Mouse (Mus musculus): Measurements from ENCODE around the gene 2410004P03Rik.
"Not testable (repeated sequence)": the region's sequence is repeated elsewhere in the genome, so short reads cannot be mapped to it uniquely, and the experiment has no call there.

Gene 2410004P03Rik

GRCm38 (mm10) chr12:17021125-17021524, 9.6 kb upstream of the 2410004P03Rik start:
- not testable (repeated sequence) for DNase-seq (ENCODE audit: inconsistent ontology term)

DNA sequence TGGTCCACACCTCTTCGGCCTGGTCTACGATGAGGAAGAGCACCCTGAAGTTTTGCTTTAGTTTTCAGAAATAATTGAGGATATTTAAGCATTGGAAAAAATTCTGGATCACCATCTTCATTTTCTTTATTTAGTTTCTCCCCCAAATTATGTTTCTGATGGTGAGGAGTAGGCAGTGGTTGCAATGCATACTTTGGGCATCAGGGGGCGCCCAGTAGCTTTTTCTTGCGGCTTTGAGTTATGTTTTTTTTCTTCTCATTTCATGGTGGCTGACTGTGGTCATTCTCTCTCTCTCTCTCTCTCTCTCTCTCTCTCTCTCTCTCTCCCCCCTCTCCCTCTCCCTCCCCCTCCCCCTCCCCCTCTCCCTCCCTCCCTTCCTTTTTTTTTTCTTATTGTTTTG, 6.9 kb upstream of the 2410004P03Rik start:
- no peak for DNase-seq (ENCODE audit: inconsistent ontology term)

DNA sequence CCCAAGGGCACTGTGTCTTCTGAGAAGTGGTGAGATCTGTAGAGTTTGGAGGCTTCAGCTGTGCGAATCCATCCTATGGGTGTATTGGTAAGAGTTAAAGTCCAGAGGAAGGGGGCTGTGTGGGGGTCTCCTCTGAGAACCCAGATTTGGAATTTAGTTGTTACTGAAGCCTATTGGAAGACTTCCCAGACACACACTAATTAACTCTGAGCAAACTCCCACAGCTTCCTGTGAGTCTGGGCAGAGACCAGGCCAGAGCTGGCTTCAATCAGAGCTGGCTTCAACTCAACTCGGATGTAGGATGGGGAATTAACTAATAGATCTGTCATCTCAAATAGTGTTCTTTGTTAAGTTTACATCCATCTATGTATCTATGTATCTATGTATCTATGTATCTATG, 4.2 kb upstream of the 2410004P03Rik start:
- peak; percentile 68 for DNase-seq (ENCODE audit: inconsistent ontology term)

GRCm38 (mm10) chr12:17012067-17012899, 756 bp upstream of the 2410004P03Rik start:
- peak; percentile 21 for DNase-seq (ENCODE audit: inconsistent ontology term)

DNA sequence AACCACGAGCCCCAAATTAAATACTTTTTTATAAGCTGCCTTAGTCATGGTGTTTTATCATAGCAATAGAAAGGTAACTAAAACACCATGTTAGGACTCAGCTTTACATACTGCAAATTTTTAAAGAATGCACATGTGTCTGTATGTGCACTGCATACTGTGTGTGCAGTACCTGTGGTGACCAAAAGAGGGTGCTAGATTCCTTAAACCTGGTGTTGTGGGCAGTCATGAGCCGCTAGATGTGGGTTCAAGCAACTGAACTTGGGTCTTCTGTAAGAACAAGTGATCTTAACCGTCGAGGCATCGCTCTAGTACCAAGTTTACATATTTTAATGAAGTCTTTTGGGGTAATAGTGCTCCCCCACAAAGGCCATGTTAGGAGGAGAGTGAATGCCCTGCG, 2.1 kb downstream of the 2410004P03Rik start:
- no peak for DNase-seq (ENCODE audit: inconsistent ontology term)

DNA sequence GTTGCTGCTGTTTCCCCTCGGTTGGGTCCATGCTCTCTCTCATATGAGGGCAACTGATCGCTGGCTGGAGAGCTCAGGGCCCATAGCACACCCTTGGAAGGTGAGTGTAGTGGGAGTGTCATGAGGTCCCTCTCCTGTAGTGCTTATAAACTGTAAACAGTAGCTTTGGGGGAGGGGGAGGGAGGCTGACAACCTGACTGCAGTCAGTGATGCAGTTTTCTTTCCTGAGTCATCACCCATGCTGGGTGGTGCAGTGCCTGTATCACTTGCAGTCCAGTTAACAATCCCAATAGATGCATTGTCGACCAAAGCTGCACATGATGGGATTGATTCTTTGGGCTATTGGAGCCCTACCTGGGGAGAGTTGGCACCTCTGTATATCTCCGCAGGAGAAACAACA, 10.3 kb downstream of the 2410004P03Rik start:
- DNase-seq (ENCODE audit: inconsistent ontology term), result peak; percentile 84

GRCm38 (mm10) chr12:17000628-17001027, 10.9 kb downstream of the 2410004P03Rik start:
- peak; percentile 7 for DNase-seq (ENCODE audit: inconsistent ontology term)

DNA sequence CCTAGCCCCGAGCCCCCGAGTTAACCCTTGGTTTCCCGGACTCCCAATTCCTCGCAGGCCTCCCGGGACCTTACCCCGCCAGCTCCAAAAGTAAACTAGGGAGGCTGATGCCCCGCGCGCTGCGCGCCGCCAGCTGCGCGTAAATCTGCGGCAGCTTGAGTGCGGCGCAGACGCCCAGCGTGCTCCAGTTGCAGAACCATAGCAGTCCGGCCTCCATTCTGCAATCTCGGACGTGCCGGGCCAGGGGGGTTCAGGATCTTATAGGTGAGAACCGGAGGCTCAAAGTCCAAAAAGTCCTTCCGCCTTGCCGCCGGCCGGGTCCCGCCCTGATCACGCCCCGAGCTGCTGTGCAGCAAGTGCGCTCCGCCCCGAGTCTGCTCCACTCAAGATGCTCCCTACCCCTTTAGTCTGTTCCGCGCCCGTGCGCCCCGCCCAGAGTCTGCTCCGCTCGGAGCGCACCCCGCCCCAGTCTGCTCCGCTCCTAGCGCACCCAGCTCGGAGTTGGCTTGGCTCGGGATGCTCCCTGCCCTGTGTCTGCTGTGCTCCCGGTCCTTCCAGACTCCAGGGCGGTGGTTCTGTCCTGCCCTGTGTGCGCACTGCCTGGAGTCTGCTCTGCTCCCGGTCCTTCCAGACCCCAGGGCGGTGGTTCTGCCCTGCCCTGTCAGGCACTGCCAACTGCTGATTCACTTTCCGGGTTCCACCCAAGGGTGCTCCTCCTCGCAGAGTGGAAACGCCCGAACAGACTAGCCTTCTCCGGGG, 11.6 kb downstream of the 2410004P03Rik start, which contains the start of gene Pqlc3:
TSS of gene Pqlc3 (minus strand) at position 670 of the 759 bp plus-strand sequence.
- DNase-seq (ENCODE audit: inconsistent ontology term), result peak; percentile 95

DNA sequence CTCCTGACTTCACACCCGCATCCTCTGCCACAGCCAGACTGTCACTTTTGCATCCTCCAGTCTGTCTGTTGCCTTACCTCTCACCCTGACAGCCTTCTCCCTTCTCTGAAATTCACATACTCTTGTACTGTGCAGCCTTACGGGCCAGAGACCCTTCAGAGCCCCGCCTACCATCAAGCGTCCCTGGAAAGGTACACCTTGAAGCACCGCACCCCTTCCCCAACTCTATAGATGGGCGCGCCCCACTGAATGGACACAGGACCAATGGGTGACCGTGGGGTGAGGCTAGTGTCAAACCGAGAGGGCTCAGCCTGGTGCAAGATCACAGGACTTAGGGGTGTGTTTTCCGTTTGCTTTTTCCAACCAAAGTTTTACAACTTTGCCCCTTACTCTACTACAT, 12.4 kb downstream of the 2410004P03Rik start:
- peak; percentile 56 for DNase-seq (ENCODE audit: inconsistent ontology term)

DNA sequence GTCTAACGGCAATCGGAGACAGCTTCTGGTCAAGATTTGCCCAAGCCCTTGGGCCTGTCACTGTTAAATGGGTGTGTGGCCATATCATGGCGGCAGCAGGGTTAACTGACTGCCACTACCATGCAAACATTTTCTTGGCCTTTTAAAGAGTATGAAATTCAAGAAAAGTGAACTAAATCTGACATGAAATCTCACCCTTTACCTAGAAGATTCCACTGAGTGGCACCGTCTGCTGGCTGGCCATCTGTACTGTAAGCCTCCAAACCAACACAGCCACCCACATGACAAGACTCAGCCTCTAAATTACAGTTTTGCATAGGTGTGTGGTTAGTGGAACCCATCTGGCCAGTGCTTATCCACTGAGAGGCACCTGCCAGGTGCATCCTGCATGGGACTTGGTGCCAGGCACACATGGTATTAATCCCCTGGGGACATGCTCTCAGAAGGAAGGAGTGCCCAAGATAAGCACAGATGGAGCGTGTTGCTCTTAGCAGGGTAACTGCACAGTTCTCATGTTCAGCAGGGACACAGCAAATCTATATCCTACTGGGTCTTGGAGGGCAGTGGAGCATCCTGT, 14.6 kb downstream of the 2410004P03Rik start:
- no peak for DNase-seq (ENCODE audit: inconsistent ontology term)

GRCm38 (mm10) chr12:16996281-16996680, 15.2 kb downstream of the 2410004P03Rik start:
- no peak for DNase-seq (ENCODE audit: inconsistent ontology term)

DNA sequence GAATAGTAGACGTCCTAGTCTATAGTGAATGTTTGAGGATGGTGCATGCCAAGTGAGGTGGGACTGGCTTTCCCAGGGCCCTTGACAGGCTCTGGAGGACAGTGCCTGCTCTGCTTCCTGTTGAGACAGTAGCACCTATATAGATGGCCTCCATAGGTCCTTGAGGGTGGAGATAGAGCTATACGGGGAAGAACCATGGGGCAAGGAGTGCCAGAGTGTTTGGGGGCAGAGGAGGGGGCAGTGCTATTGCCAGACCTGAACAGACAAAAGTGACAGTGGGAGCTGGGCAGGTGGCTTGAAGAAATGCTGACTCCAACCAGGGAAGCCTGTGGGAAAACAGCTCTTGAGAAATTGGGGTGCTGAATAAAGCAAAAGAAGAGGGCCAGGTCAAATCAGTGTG, 17.2 kb downstream of the 2410004P03Rik start:
- DNase-seq (ENCODE audit: inconsistent ontology term), result no peak

DNA sequence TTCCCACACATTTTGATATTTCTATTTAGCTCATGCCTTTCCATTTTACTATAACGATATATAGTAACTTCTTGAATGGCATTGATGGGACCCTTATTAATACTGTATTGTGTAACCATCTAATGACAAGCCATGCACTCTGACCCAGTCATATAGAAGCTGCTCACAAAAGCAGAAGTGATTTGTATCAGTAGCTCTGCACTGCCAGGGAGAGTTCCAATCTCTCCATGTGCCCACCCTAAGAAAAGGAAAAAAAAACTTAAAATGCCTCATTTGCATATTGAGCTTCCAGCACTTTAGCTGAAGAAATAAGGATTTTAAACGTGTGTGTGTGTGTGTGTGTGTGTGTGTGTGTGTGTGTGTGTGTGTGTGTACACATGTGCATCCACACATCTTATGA, 19.2 kb downstream of the 2410004P03Rik start:
- DNase-seq (ENCODE audit: inconsistent ontology term), result no peak

DNA sequence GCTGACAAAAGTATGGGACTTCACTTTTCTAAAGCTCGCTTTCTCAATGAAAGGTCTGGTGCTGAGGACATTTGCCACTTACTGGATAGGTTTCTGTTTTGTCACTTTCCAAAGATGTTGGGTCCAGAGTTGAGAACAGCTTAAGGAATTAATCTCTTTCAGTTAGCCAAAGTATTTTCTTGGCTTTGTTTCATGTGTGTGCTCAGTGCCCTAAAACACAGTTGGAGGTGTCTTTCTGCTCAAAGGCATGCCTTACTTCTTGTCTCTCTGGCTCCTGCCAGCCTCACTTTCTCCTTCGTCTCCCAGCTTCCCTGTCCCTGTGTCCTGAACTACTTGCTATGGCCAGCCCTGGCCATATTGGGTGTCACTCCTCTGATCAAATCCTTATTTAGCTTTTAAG, 20.2 kb downstream of the 2410004P03Rik start:
- no peak for DNase-seq (ENCODE audit: inconsistent ontology term)

GRCm38 (mm10) chr12:16985778-16986177, 25.7 kb downstream of the 2410004P03Rik start:
- DNase-seq (ENCODE audit: inconsistent ontology term), result no peak

GRCm38 (mm10) chr12:16977120-16977519, 34.4 kb downstream of the 2410004P03Rik start:
- DNase-seq (ENCODE audit: inconsistent ontology term), result no peak

DNA sequence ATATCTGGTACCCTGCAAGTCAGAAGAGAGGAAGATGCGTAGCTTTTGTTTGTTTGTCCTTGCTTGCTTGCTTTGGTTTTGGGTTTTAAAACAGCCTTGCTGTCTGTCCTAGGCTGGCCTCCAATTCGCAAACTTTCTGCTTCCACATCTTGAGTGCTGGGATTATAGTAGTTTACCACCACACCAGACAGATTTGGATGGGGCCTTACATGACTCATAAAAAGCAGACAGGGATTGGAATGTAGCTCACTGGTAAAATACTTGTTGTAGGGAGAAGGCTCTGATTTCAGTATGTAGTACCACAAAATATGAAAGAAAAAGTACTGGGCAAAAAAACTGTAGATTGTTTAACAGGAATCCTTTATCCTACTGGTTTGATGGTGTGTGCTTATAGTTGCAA, 44.7 kb downstream of the 2410004P03Rik start:
- peak; percentile 37 for DNase-seq (ENCODE audit: inconsistent ontology term)

DNA sequence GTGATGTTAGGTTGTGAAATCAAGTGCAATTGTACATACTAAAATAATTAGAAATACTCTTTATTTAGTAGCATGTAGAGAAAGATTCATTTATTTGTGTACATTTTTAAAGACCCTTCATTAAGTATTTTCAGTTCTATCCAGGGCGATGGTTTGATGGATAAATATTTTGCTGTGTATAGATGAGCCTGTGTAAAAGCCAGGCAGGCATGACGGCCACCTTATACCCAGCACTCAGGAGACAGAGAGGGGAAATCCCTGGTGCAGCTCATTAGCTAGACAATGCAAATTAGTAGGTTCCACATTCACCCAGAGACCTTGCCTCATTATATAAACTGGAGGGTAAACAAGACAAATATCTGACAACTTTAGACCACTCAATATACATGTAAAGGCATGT, 48.2 kb downstream of the 2410004P03Rik start:
- no peak for DNase-seq (ENCODE audit: inconsistent ontology term)

DNA sequence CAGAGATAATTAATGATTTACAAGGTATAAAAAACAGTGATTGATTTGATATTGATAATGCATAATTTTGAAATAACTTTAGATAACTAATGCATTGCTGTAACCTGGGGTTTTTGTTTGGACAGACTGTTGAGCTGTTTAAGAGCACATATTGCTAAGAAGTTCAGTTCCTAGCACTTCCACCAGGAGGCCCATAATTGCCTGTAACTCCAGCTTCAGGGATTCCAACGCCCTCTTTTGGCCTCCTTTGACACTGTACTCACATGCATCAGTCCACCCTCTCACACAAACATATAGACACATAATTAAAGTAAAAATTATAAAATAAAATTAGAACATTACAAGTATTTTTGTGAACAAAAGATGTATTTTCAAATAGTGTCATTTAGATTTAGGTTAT, 52.7 kb downstream of the 2410004P03Rik start:
- no peak for DNase-seq (ENCODE audit: inconsistent ontology term)
